In genomic region chr12:91757854-91758562, GRCm38 (mm10) we compare ENCODE assay signal across 26 mouse cellular contexts. TPM values are rescaled to one million over a fixed set of nuclear protein-coding genes. Genes with fewer than 3 reads are reported as not detected.
DNase-seq lines count a peak whose midpoint lies in the region; ATAC-seq lines count a peak whose summit lies in the region.
"Had no signal": no experiment of that assay in that cellular context is flagged by ENCODE, and none has a peak within 500 bp of the region (broad histone marks: within the 10 kb centered on the region; RNA-seq: fewer than 3 reads in every experiment).

No protein-coding gene starts in this region.

- ATAC-seq in heart, embryonic 15.5 days (replicated peaks; ENCODE audit: insufficient number of reproducible peaks, insufficient read depth, low FRiP score, low read depth), result peak; percentile 19; the same call in 1 of the 2 replicates
- peak; percentile 43 for ATAC-seq in granulocyte monocyte progenitor cell, adult 5-6 weeks (replicated peaks; ENCODE audit: poor library complexity, severe bottlenecking)
- ATAC-seq in megakaryocyte, adult 5-6 weeks (ENCODE audit: poor library complexity, severe bottlenecking), result peak; percentile 40
- ATAC-seq in CD4-positive, CD25-positive, alpha-beta regulatory T cell, adult 4 months, result no peak
- ATAC-seq: forebrain, embryonic 13.5 days; hindbrain, postnatal 0 days; intestine, postnatal 0 days; midbrain, embryonic 13.5 days; Patski had no signal

- 71% methylated on average over 13 of the region's 13 CpGs for WGBS in heart, embryonic 15.5 days

- no peaks in the 10 kb centered on the region for H3K9me3 ChIP-seq in heart, embryonic 15.5 days (replicated peaks)
- H3K9me3 ChIP-seq: embryonic facial prominence, embryonic 15.5 days; forebrain, embryonic 13.5 days; hindbrain, embryonic 10.5 days; limb, embryonic 13.5 days; midbrain, embryonic 13.5 days had no signal

- intact Hi-C loops in heart, postnatal 25 days (cut with DNase I), result no loop called here

- DNase-seq in heart, postnatal 25 days (ENCODE audit: low spot score), result no peak
- peak; percentile 54 for DNase-seq in c-Kit-positive CD71-positive TER-119-negative erythroid progenitor cells, embryonic 14.5 days (ENCODE audit: low read depth)
- DNase-seq in right cerebral cortex, postnatal 10 days (ENCODE audit: low spot score in 2 of 2), result no peak
- no peak for DNase-seq in thymus, postnatal 25 days
- DNase-seq: adrenal gland, postnatal 10 days; cerebellum, adult 11-12 months; cerebellum, postnatal 25 days; gastrocnemius, postnatal 14 days; layer of hippocampus, postnatal 36 days; lung, postnatal 36 days; thymus, postnatal 4 days had no signal

- no peak overlapping the region for H3K4me2 ChIP-seq in heart, embryonic 15.5 days
- H3K4me2 ChIP-seq: embryonic facial prominence, embryonic 15.5 days; forebrain, embryonic 13.5 days; heart, embryonic 11.5 days; limb, embryonic 13.5 days; midbrain, embryonic 13.5 days had no signal

- no peak overlapping the region for H3K27ac ChIP-seq in heart, embryonic 15.5 days
- H3K27ac ChIP-seq: embryonic facial prominence, embryonic 15.5 days; forebrain, embryonic 13.5 days; hindbrain, embryonic 10.5 days; hindbrain, postnatal 0 days; kidney, postnatal 0 days; layer of hippocampus, adult 2 months; limb, embryonic 13.5 days; midbrain, embryonic 13.5 days had no signal

- H3K27me3 ChIP-seq in heart, embryonic 15.5 days, result peaks cover 5% of the 10 kb centered on the region; the same call in 1 of the 2 replicates
- H3K27me3 ChIP-seq: embryonic facial prominence, embryonic 15.5 days; forebrain, embryonic 13.5 days; limb, embryonic 13.5 days; midbrain, embryonic 13.5 days; Patski had no signal

- peaks cover 3% of the 10 kb centered on the region; the same call in 1 of the 2 replicates for H3K4me1 ChIP-seq in heart, embryonic 15.5 days (replicated peaks)
- H3K4me1 ChIP-seq: midbrain, embryonic 13.5 days had no signal

- H3K4me3 ChIP-seq in heart, embryonic 15.5 days, result no peak overlapping the region
- H3K4me3 ChIP-seq: embryonic facial prominence, embryonic 15.5 days; forebrain, embryonic 13.5 days; hindbrain, embryonic 10.5 days; layer of hippocampus, adult 2 months; limb, embryonic 13.5 days; midbrain, embryonic 13.5 days had no signal

- no peak overlapping the region for H3K9ac ChIP-seq in heart, embryonic 15.5 days
- H3K9ac ChIP-seq: embryonic facial prominence, embryonic 15.5 days; forebrain, embryonic 13.5 days; limb, embryonic 13.5 days; midbrain, embryonic 13.5 days had no signal

- no peaks in the 10 kb centered on the region for H3K36me3 ChIP-seq in heart, embryonic 15.5 days
- H3K36me3 ChIP-seq: embryonic facial prominence, embryonic 15.5 days; hindbrain, embryonic 10.5 days; limb, embryonic 13.5 days; midbrain, embryonic 13.5 days had no signal

RNA-seq across cellular contexts. Expression of gene Ston2, which starts 30.2 kb away (rescaled TPM):
- polyA plus RNA-seq in heart, embryonic 15.5 days (2015; fragmentation: Nextera tagmentation; extraction: Ambion mirVana), result 1.6 and 4.8 TPM in 2 replicates
- total RNA-seq in heart, postnatal 25 days (2021), result 1 to 10 TPM; 4.0 to 4.5 TPM
- 7.6 and 17.4 TPM in 2 replicates for total RNA-seq in granulocyte monocyte progenitor cell, adult 5-6 weeks (2014; fragmentation: Nextera tagmentation)
- 2.9 and 6.9 TPM in 2 replicates for total RNA-seq in granulocyte monocyte progenitor cell, adult 5-6 weeks (2017)
- 3.9 and 6.2 TPM in 2 replicates for total RNA-seq in megakaryocyte, adult 5-6 weeks (2015)
- 2.5 and 4.6 TPM in 2 replicates for total RNA-seq in megakaryocyte, adult 5-6 weeks (2017)
- polyA plus RNA-seq in CD4-positive, CD25-positive, alpha-beta regulatory T cell, adult 4 months (2017; shearing (Covaris generic)), result under 1 TPM; 0.08 to 0.47 TPM
